Comparison of ENCODE assay signal across 8 mouse cellular contexts in genomic region chr7:45522957-45523676, GRCm38 (mm10). TPM values are rescaled to one million over a fixed set of nuclear protein-coding genes. Genes with fewer than 3 reads are reported as not detected.
DNase-seq lines count a peak whose midpoint lies in the region; ATAC-seq and TF ChIP-seq lines count a peak whose summit lies in the region.

No protein-coding gene starts in this region.

- peak overlapping the region; percentile 92 for H3K4me3 ChIP-seq in heart, embryonic 13.5 days
- H3K4me3 ChIP-seq in G1E (ENCODE audit: low read depth, low read length): peak overlapping the region; percentile 94
- peak overlapping the region; percentile 29 for H3K4me3 ChIP-seq in embryonic fibroblast, embryonic 13.5 days (ENCODE audit: insufficient read depth, low read length)
- H3K4me3 ChIP-seq in liver, embryonic 11.5 days (ENCODE audit: low read depth, low read length): peak overlapping the region; percentile 87

- TF ChIP-seq CTCF in G1E (IDR thresholded peaks at IDR 0.05; ENCODE audit: low read depth, low read length): no peak
- TF ChIP-seq CTCF in embryonic fibroblast, embryonic 13.5 days (IDR thresholded peaks at IDR 0.05; ENCODE audit: borderline replicate concordance, insufficient read depth, low read length): no peak

- peak overlapping the region; percentile 89 for H3K27ac ChIP-seq in heart, embryonic 13.5 days (replicated peaks)
- peak overlapping the region; percentile 77 for H3K27ac ChIP-seq in embryonic fibroblast, embryonic 13.5 days (ENCODE audit: insufficient read depth, low read length)
- H3K27ac ChIP-seq in liver, embryonic 11.5 days (ENCODE audit: low read depth, low read length): peak overlapping the region; percentile 68

- 66% methylated on average over 18 of the region's 18 CpGs for WGBS in heart, embryonic 13.5 days
- 63% methylated on average over 18 of the region's 18 CpGs for WGBS in liver, embryonic 11.5 days

- H3K9me3 ChIP-seq in heart, embryonic 13.5 days: no peaks in the 10 kb centered on the region
- no peaks in the 10 kb centered on the region for H3K9me3 ChIP-seq in G1E (replicated peaks)
- H3K9me3 ChIP-seq in liver, embryonic 11.5 days (ENCODE audit: control insufficient read depth, low read length): no peaks in the 10 kb centered on the region

- peak; percentile 35; the same call in 1 of the 2 replicates for ATAC-seq in heart, embryonic 13.5 days (ENCODE audit: extremely low read depth, insufficient number of reproducible peaks, low FRiP score, low TSS enrichment)
- ATAC-seq in G1E (ENCODE audit: extremely low read depth, insufficient number of reproducible peaks, low FRiP score, poor library complexity, severe bottlenecking): no peak
- no peak for ATAC-seq in liver, embryonic 11.5 days (replicated peaks; ENCODE audit: low FRiP score)
- ATAC-seq in granulocyte monocyte progenitor cell, adult 5-6 weeks (replicated peaks; ENCODE audit: poor library complexity, severe bottlenecking): no peak

- TF ChIP-seq POLR2A in embryonic fibroblast, embryonic 13.5 days (IDR thresholded peaks at IDR 0.05; ENCODE audit: low read depth, low read length): 0 out of 2 replicates have a peak, but pooled peaks have one; percentile 12

- DNase-seq in heart, postnatal 4 days: no peak
- no peak for DNase-seq in G1E (ENCODE audit: low spot score)
- DNase-seq in liver, embryonic 11.5 days (ENCODE audit: low spot score): peak; percentile 36
- no peak for DNase-seq in thymus, postnatal 25 days
- DNase-seq in cerebellum, adult 9-10 months: no peak

- peaks cover 23% of the 10 kb centered on the region for H3K36me3 ChIP-seq in heart, embryonic 13.5 days
- H3K36me3 ChIP-seq in G1E (replicated peaks): peaks cover 34% of the 10 kb centered on the region
- H3K36me3 ChIP-seq in liver, embryonic 11.5 days (ENCODE audit: control insufficient read depth, insufficient read depth, low read length): peaks cover 9% of the 10 kb centered on the region; the same call in 1 of the 2 replicates

- H3K4me2 ChIP-seq in heart, embryonic 13.5 days: peak overlapping the region; percentile 91
- H3K4me2 ChIP-seq in liver, embryonic 11.5 days: peak overlapping the region; percentile 80

- H3K4me1 ChIP-seq in heart, embryonic 13.5 days: peaks cover 46% of the 10 kb centered on the region
- peaks cover 64% of the 10 kb centered on the region for H3K4me1 ChIP-seq in G1E (ENCODE audit: insufficient read depth, low read depth, low read length)
- H3K4me1 ChIP-seq in embryonic fibroblast, embryonic 13.5 days (ENCODE audit: control insufficient read depth, insufficient read depth, low read length): peaks cover 3% of the 10 kb centered on the region; the same call in 1 of the 2 replicates
- peaks cover 43% of the 10 kb centered on the region for H3K4me1 ChIP-seq in liver, embryonic 11.5 days (replicated peaks; ENCODE audit: control insufficient read depth, insufficient read depth, low read length)

- H3K27me3 ChIP-seq in heart, embryonic 13.5 days (replicated peaks): no peaks in the 10 kb centered on the region
- no peaks in the 10 kb centered on the region for H3K27me3 ChIP-seq in G1E (ENCODE audit: insufficient read depth, low read length)
- H3K27me3 ChIP-seq in liver, embryonic 11.5 days (replicated peaks; ENCODE audit: control insufficient read depth, insufficient read depth, low read length): no peaks in the 10 kb centered on the region

- H3K9ac ChIP-seq in heart, embryonic 13.5 days: peak overlapping the region; percentile 88
- peak overlapping the region; percentile 76 for H3K9ac ChIP-seq in liver, embryonic 11.5 days (ENCODE audit: low read depth, low read length)

RNA-seq across cellular contexts. Expression of gene Ppp1r15a, which starts 3.0 kb away (rescaled TPM):
- polyA plus RNA-seq in heart, embryonic 13.5 days (2015; fragmentation: Nextera tagmentation; extraction: Ambion mirVana): 38.5 and 49.6 TPM in 2 replicates
- total RNA-seq in heart, postnatal 4 days (2021): 10 to 100 TPM; 40.7 to 42.1 TPM
- total RNA-seq in G1E (2014; fragmentation: Nextera tagmentation) (57.6 and 75.0 TPM in 2 replicates), G1E (2017) (67.9 and 80.2 TPM in 2 replicates)
- 56.8 and 62.3 TPM in 2 replicates for polyA plus RNA-seq in G1E (2012)
- polyA plus RNA-seq in embryonic fibroblast, embryonic 13.5 days (2011; ENCODE audit: insufficient read length, low read depth, missing spikeins): 31.7 and 35.9 TPM in 2 replicates
- polyA plus RNA-seq in liver, embryonic 11.5 days (2014; fragmentation: Nextera tagmentation; extraction: Ambion mirVana): 61.6 and 62.0 TPM in 2 replicates
- 8.3 and 22.1 TPM in 2 replicates for total RNA-seq in granulocyte monocyte progenitor cell, adult 5-6 weeks (2014; fragmentation: Nextera tagmentation)
- 51.1 and 54.9 TPM in 2 replicates for total RNA-seq in granulocyte monocyte progenitor cell, adult 5-6 weeks (2017)

RNA-seq across cellular contexts. Expression of gene Plekha4, which starts 3.0 kb away (rescaled TPM):
- polyA plus RNA-seq in heart, embryonic 13.5 days (2015; fragmentation: Nextera tagmentation; extraction: Ambion mirVana): 1.1 and 1.2 TPM in 2 replicates
- total RNA-seq in heart, postnatal 4 days (2021): 1 to 10 TPM; 3.6 to 4.0 TPM
- total RNA-seq in G1E (2014; fragmentation: Nextera tagmentation) (1.5 and 1.7 TPM in 2 replicates), G1E (2017) (0.70 and 2.8 TPM in 2 replicates)
- 1.2 and 1.3 TPM in 2 replicates for polyA plus RNA-seq in G1E (2012)
- polyA plus RNA-seq in embryonic fibroblast, embryonic 13.5 days (2011; ENCODE audit: insufficient read length, low read depth, missing spikeins): 9.1 and 11.4 TPM in 2 replicates
- polyA plus RNA-seq in liver, embryonic 11.5 days (2014; fragmentation: Nextera tagmentation; extraction: Ambion mirVana): 0.64 and 0.89 TPM in 2 replicates
- not detected in 2 replicates for total RNA-seq in granulocyte monocyte progenitor cell, adult 5-6 weeks (2014; fragmentation: Nextera tagmentation)
- total RNA-seq in granulocyte monocyte progenitor cell, adult 5-6 weeks (2017): 0.26 TPM in 1 of 2 replicates, not detected in the other

RNA-seq across cellular contexts. Expression of gene Nucb1, which starts 12.9 kb away (rescaled TPM):
- polyA plus RNA-seq in heart, embryonic 13.5 days (2015; fragmentation: Nextera tagmentation; extraction: Ambion mirVana): 175 and 177 TPM in 2 replicates
- 100 to 1,000 TPM; 121 to 131 TPM for total RNA-seq in heart, postnatal 4 days (2021)
- 91.8 and 127 TPM in 2 replicates for total RNA-seq in G1E (2014; fragmentation: Nextera tagmentation)
- 378 and 409 TPM in 2 replicates for total RNA-seq in G1E (2017)
- polyA plus RNA-seq in G1E (2012): 403 and 408 TPM in 2 replicates
- 409 and 447 TPM in 2 replicates for polyA plus RNA-seq in embryonic fibroblast, embryonic 13.5 days (2011; ENCODE audit: insufficient read length, low read depth, missing spikeins)
- polyA plus RNA-seq in liver, embryonic 11.5 days (2014; fragmentation: Nextera tagmentation; extraction: Ambion mirVana): 149 and 153 TPM in 2 replicates
- 184 and 207 TPM in 2 replicates for total RNA-seq in granulocyte monocyte progenitor cell, adult 5-6 weeks (2014; fragmentation: Nextera tagmentation)
- total RNA-seq in granulocyte monocyte progenitor cell, adult 5-6 weeks (2017): 316 and 398 TPM in 2 replicates

RNA-seq across cellular contexts. Expression of gene Hsd17b14, which starts 31.6 kb away (rescaled TPM):
- polyA plus RNA-seq in heart, embryonic 13.5 days (2015; fragmentation: Nextera tagmentation; extraction: Ambion mirVana): 0.43 and 0.52 TPM in 2 replicates
- under 1 TPM in 1 of 2 experiments, not detected in 1; 0.20 TPM for total RNA-seq in heart, postnatal 4 days (2021)
- total RNA-seq in G1E (2014; fragmentation: Nextera tagmentation) (34.9 and 44.8 TPM in 2 replicates), G1E (2017) (8.2 and 14.5 TPM in 2 replicates)
- 5.1 and 6.0 TPM in 2 replicates for polyA plus RNA-seq in G1E (2012)
- polyA plus RNA-seq in embryonic fibroblast, embryonic 13.5 days (2011; ENCODE audit: insufficient read length, low read depth, missing spikeins): not detected in 2 replicates
- polyA plus RNA-seq in liver, embryonic 11.5 days (2014; fragmentation: Nextera tagmentation; extraction: Ambion mirVana): 2.8 and 5.4 TPM in 2 replicates
- total RNA-seq in granulocyte monocyte progenitor cell, adult 5-6 weeks (2014; fragmentation: Nextera tagmentation): 4.4 TPM in 1 of 2 replicates, not detected in the other
- 0.26 and 0.41 TPM in 2 replicates for total RNA-seq in granulocyte monocyte progenitor cell, adult 5-6 weeks (2017)

RNA-seq across cellular contexts. Expression of gene Dhdh, which starts 34.5 kb away (rescaled TPM):
- polyA plus RNA-seq in heart, embryonic 13.5 days (2015; fragmentation: Nextera tagmentation; extraction: Ambion mirVana): 3.9 TPM in 2 replicates
- total RNA-seq in heart, postnatal 4 days (2021): 1 to 10 TPM; 3.5 to 4.7 TPM
- total RNA-seq in G1E (2014; fragmentation: Nextera tagmentation): 17.7 and 18.0 TPM in 2 replicates
- 4.8 and 6.8 TPM in 2 replicates for total RNA-seq in G1E (2017)
- polyA plus RNA-seq in G1E (2012): 1.3 and 1.6 TPM in 2 replicates
- 0.68 and 1.2 TPM in 2 replicates for polyA plus RNA-seq in embryonic fibroblast, embryonic 13.5 days (2011; ENCODE audit: insufficient read length, low read depth, missing spikeins)
- polyA plus RNA-seq in liver, embryonic 11.5 days (2014; fragmentation: Nextera tagmentation; extraction: Ambion mirVana): 4.9 and 5.8 TPM in 2 replicates
- 29.3 and 31.1 TPM in 2 replicates for total RNA-seq in granulocyte monocyte progenitor cell, adult 5-6 weeks (2014; fragmentation: Nextera tagmentation)
- total RNA-seq in granulocyte monocyte progenitor cell, adult 5-6 weeks (2017): 18.4 and 20.2 TPM in 2 replicates

Comparison
In these comparisons a context has a peak if more than half of its experiments do, and no peak if none do; other contexts are left out.
1. H3K4me3 ChIP-seq: peak in every context shown above with its lines; median percentile 94 in G1E; 92 in heart, embryonic 13.5 days; 87 in liver, embryonic 11.5 days; 29 in embryonic fibroblast, embryonic 13.5 days.